Mouse (Mus musculus): Measurements from ENCODE around the gene Camk2g. TPM values are rescaled to one million over a fixed set of nuclear protein-coding genes. Genes with fewer than 3 reads are reported as not detected.

The Camk2g gene
- total and polyA plus RNA-seq, 3 experiments: 36.8 to 41.0 (median 37.0) TPM

GRCm38 (mm10) chr14:20746935-20747334, 47.0 kb downstream of the Camk2g start:
- peaks cover 5% of the 10 kb centered on the region for H3K36me3 ChIP-seq (ENCODE audit: control insufficient read depth, insufficient read depth, low read length)
- no peak overlapping the region for H3K4me3 ChIP-seq
- TF ChIP-seq CTCF (IDR thresholded peaks at IDR 0.05): peak; percentile 58
- TF ChIP-seq EP300 (IDR thresholded peaks at IDR 0.05; ENCODE audit: insufficient read depth, low read depth, low read length): no peak
- no peak for TF ChIP-seq POLR2A (IDR thresholded peaks at IDR 0.05; ENCODE audit: insufficient read depth, low read depth, low read length)
- no peak overlapping the region for H3K9ac ChIP-seq (ENCODE audit: low read depth, low read length)
- H3K27me3 ChIP-seq (ENCODE audit: control insufficient read depth, insufficient read depth, low read length): no peaks in the 10 kb centered on the region
- intact Hi-C loops (cut with DNase I): no loop called here
- no peaks in the 10 kb centered on the region; the same call in 1 of the 2 replicates for H3K4me1 ChIP-seq (ENCODE audit: control insufficient read depth, insufficient read depth, low read length)
- H3K27ac ChIP-seq: no peak overlapping the region
- WGBS: 65% methylated on average over 3 of the region's 3 CpGs
- no peaks in the 10 kb centered on the region; the same call in 1 of the 2 replicates for H3K79me2 ChIP-seq (replicated peaks; ENCODE audit: control insufficient read depth, insufficient read depth, low read length)
- no peak for DNase-seq

GRCm38 (mm10) chr14:20743614-20744013, 50.3 kb downstream of the Camk2g start:
- WGBS: 34% methylated on average over 3 of the region's 3 CpGs
- peak; percentile 21 for TF ChIP-seq CTCF (IDR thresholded peaks at IDR 0.05)
- TF ChIP-seq EP300 (IDR thresholded peaks at IDR 0.05; ENCODE audit: insufficient read depth, low read depth, low read length): no peak
- TF ChIP-seq POLR2A (IDR thresholded peaks at IDR 0.05; ENCODE audit: insufficient read depth, low read depth, low read length): no peak
- no peak overlapping the region for H3K4me3 ChIP-seq
- peak in 1 of 2 experiments; percentile 38 for DNase-seq
- no peaks in the 10 kb centered on the region; the same call in 1 of the 2 replicates for H3K79me2 ChIP-seq (replicated peaks; ENCODE audit: control insufficient read depth, insufficient read depth, low read length)
- intact Hi-C loops (cut with DNase I): no loop called here
- H3K27me3 ChIP-seq (ENCODE audit: control insufficient read depth, insufficient read depth, low read length): no peaks in the 10 kb centered on the region
- no peak overlapping the region for H3K27ac ChIP-seq
- no peaks in the 10 kb centered on the region; the same call in 1 of the 2 replicates for H3K4me1 ChIP-seq (ENCODE audit: control insufficient read depth, insufficient read depth, low read length)
- H3K9ac ChIP-seq (ENCODE audit: low read depth, low read length): no peak overlapping the region
- H3K36me3 ChIP-seq (ENCODE audit: control insufficient read depth, insufficient read depth, low read length): peaks cover 5% of the 10 kb centered on the region

- no peak for DNase-seq
- no peak overlapping the region for H3K9ac ChIP-seq (ENCODE audit: low read depth, low read length)
- no peak overlapping the region for H3K4me3 ChIP-seq
- intact Hi-C loops (cut with DNase I): no loop called here
- 86% methylated on average over 9 of the region's 9 CpGs for WGBS
- no peaks in the 10 kb centered on the region for H3K27me3 ChIP-seq (ENCODE audit: control insufficient read depth, insufficient read depth, low read length)
- no peaks in the 10 kb centered on the region; the same call in 1 of the 2 replicates for H3K79me2 ChIP-seq (replicated peaks; ENCODE audit: control insufficient read depth, insufficient read depth, low read length)
- no peak overlapping the region for H3K27ac ChIP-seq
- no peaks in the 10 kb centered on the region; the same call in 1 of the 2 replicates for H3K4me1 ChIP-seq (ENCODE audit: control insufficient read depth, insufficient read depth, low read length)
- TF ChIP-seq EP300 (IDR thresholded peaks at IDR 0.05; ENCODE audit: insufficient read depth, low read depth, low read length) (no peak), POLR2A (IDR thresholded peaks at IDR 0.05; ENCODE audit: insufficient read depth, low read depth, low read length) (no peak), CTCF (IDR thresholded peaks at IDR 0.05) (no peak)
- peaks cover 5% of the 10 kb centered on the region for H3K36me3 ChIP-seq (ENCODE audit: control insufficient read depth, insufficient read depth, low read length)
Measured at GRCm38 (mm10) chr14:20741301-20741700, 52.6 kb downstream of the Camk2g start.

GRCm38 (mm10) chr14:20738511-20738910, 55.4 kb downstream of the Camk2g start:
- Histone ChIP-seq H3K36me3 (ENCODE audit: control insufficient read depth, insufficient read depth, low read length) (no peaks in the 10 kb centered on the region), H3K9ac (ENCODE audit: low read depth, low read length) (no peak overlapping the region), H3K4me3 (no peak overlapping the region), H3K79me2 (replicated peaks; ENCODE audit: control insufficient read depth, insufficient read depth, low read length) (peaks cover 3% of the 10 kb centered on the region; the same call in 1 of the 2 replicates), H3K27me3 (ENCODE audit: control insufficient read depth, insufficient read depth, low read length) (no peaks in the 10 kb centered on the region), H3K4me1 (ENCODE audit: control insufficient read depth, insufficient read depth, low read length) (peaks cover 5% of the 10 kb centered on the region), H3K27ac (no peak overlapping the region)
- intact Hi-C loops (cut with DNase I): loop anchor here (10.0 kb wide), 1 partner anchor 136 kb away; no protein-coding TSS in a partner anchor
- WGBS: 55% methylated on average over 8 of the region's 8 CpGs
- TF ChIP-seq POLR2A (IDR thresholded peaks at IDR 0.05; ENCODE audit: insufficient read depth, low read depth, low read length) (no peak), EP300 (IDR thresholded peaks at IDR 0.05; ENCODE audit: insufficient read depth, low read depth, low read length) (no peak), CTCF (IDR thresholded peaks at IDR 0.05) (no peak)
- no peak for DNase-seq

GRCm38 (mm10) chr14:20737306-20737705, 56.6 kb downstream of the Camk2g start:
- 26% methylated on average over 14 of the region's 14 CpGs for WGBS
- Histone ChIP-seq H3K27ac (no peak overlapping the region; the same call in 1 of the 2 replicates), H3K79me2 (replicated peaks; ENCODE audit: control insufficient read depth, insufficient read depth, low read length) (peaks cover 3% of the 10 kb centered on the region; the same call in 1 of the 2 replicates), H3K4me1 (ENCODE audit: control insufficient read depth, insufficient read depth, low read length) (peaks cover 7% of the 10 kb centered on the region), H3K36me3 (ENCODE audit: control insufficient read depth, insufficient read depth, low read length) (no peaks in the 10 kb centered on the region), H3K4me3 (no peak overlapping the region), H3K27me3 (ENCODE audit: control insufficient read depth, insufficient read depth, low read length) (no peaks in the 10 kb centered on the region), H3K9ac (ENCODE audit: low read depth, low read length) (no peak overlapping the region)
- intact Hi-C loops (cut with DNase I): loop anchor here (2.0 to 10.0 kb wide), 2 partner anchors 59 to 137 kb away; no protein-coding TSS in a partner anchor
- TF ChIP-seq CTCF (IDR thresholded peaks at IDR 0.05): peak; percentile 86
- TF ChIP-seq POLR2A (IDR thresholded peaks at IDR 0.05; ENCODE audit: insufficient read depth, low read depth, low read length): no peak
- TF ChIP-seq EP300 (IDR thresholded peaks at IDR 0.05; ENCODE audit: insufficient read depth, low read depth, low read length): 0 out of 2 replicates have a peak, but pooled peaks have one; percentile 48
- DNase-seq: peak; percentile 63 to 72

GRCm38 (mm10) chr14:20735892-20736390, 57.9 kb downstream of the Camk2g start:
- 51% methylated on average over 13 of the region's 13 CpGs for WGBS
- H3K9ac ChIP-seq (ENCODE audit: low read depth, low read length): no peak overlapping the region
- H3K4me1 ChIP-seq (ENCODE audit: control insufficient read depth, insufficient read depth, low read length): peaks cover 7% of the 10 kb centered on the region
- peak overlapping the region; percentile 20; the same call in 1 of the 2 replicates for H3K27ac ChIP-seq
- TF ChIP-seq CTCF (IDR thresholded peaks at IDR 0.05) (no peak), EP300 (IDR thresholded peaks at IDR 0.05; ENCODE audit: insufficient read depth, low read depth, low read length) (no peak), POLR2A (IDR thresholded peaks at IDR 0.05; ENCODE audit: insufficient read depth, low read depth, low read length) (no peak)
- H3K4me3 ChIP-seq: no peak overlapping the region
- peaks cover 3% of the 10 kb centered on the region; the same call in 1 of the 2 replicates for H3K79me2 ChIP-seq (replicated peaks; ENCODE audit: control insufficient read depth, insufficient read depth, low read length)
- DNase-seq: no peak
- H3K27me3 ChIP-seq (ENCODE audit: control insufficient read depth, insufficient read depth, low read length): no peaks in the 10 kb centered on the region
- intact Hi-C loops (cut with DNase I): loop anchor here (2.0 to 10.0 kb wide), 2 partner anchors 61 to 139 kb away; no protein-coding TSS in a partner anchor
- H3K36me3 ChIP-seq (ENCODE audit: control insufficient read depth, insufficient read depth, low read length): no peaks in the 10 kb centered on the region

All from heart, adult 2 months (tissue).